Mouse (Mus musculus): ENCODE measurements around the gene Ppbp. TPM values are rescaled to one million over a fixed set of nuclear protein-coding genes. Genes with fewer than 3 reads are reported as not detected.

Gene Ppbp
- polyA plus RNA-seq (2014; fragmentation: Nextera tagmentation; extraction: Ambion mirVana), result 15.5 and 15.9 TPM in 2 replicates

DNA sequence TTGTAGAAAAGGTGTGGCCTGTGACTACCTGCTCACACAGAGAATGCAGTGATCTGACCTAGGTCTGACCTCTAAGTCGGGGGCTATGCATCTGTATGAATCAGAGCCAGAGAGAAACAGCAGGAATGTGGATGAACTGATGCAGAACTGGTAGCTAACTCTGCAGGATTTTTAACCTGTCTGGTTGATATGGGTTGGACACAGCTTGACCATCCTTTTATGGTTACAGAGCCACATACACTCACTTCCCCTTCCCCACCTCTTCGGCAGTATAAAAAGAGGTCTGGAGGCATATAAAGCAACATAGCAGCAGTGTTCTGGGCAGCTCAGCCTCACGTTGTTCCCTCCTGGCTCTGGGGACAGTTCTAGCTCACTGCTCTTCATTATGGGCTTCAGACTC is at the start of gene Ppbp:
TSS of gene Ppbp (plus strand) at position 301 of the 400 bp plus-strand sequence.
- Histone ChIP-seq H3K27me3 (ENCODE audit: control insufficient read depth, insufficient read depth, low read length) (no peaks in the 10 kb centered on the region), H3K36me3 (ENCODE audit: control insufficient read depth, insufficient read depth, low read length) (no peaks in the 10 kb centered on the region), H3K4me1 (replicated peaks; ENCODE audit: control insufficient read depth, insufficient read depth, low read length) (no peaks in the 10 kb centered on the region), H3K4me3 (ENCODE audit: low read depth, low read length) (no peak within 1 kb of the TSS), H3K4me2 (ENCODE audit: low read depth, low read length, severe bottlenecking) (no peak within 1 kb of the TSS), H3K9ac (ENCODE audit: low read length) (no peak within 1 kb of the TSS), H3K27ac (ENCODE audit: low read depth, low read length) (no peak within 1 kb of the TSS), H3K9me3 (ENCODE audit: control insufficient read depth, low read length) (no peaks in the 10 kb centered on the region)
- ATAC-seq (replicated peaks; ENCODE audit: low FRiP score), result no peak
- WGBS, result 75% methylated on average over 3 of the region's 3 CpGs
- no peak for DNase-seq (ENCODE audit: low spot score)

DNA sequence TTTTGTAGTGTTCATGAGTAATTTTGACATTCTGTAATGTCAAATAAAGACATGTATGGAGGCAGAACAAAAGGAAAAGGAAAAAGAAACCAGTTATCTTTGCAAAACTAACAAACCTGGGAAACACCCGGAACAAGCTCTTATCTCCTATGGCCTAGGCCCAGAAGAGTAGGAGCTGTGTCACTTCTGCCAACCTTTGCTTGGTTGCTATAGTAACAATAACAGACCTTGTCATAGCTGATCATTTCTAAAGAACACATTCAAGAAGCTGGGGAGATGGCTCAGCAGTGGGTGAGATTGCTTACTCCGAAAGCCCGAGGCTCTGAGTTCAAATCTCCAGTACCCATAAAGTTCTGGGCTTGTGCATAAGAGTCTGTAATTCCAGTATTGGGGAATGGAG is 45.7 kb upstream of the Ppbp start:
- Histone ChIP-seq H3K9ac (ENCODE audit: low read length) (no peak overlapping the region), H3K4me2 (ENCODE audit: low read depth, low read length, severe bottlenecking) (no peak overlapping the region), H3K4me3 (ENCODE audit: low read depth, low read length) (no peak overlapping the region), H3K27me3 (ENCODE audit: control insufficient read depth, insufficient read depth, low read length) (no peaks in the 10 kb centered on the region), H3K36me3 (ENCODE audit: control insufficient read depth, insufficient read depth, low read length) (no peaks in the 10 kb centered on the region), H3K4me1 (replicated peaks; ENCODE audit: control insufficient read depth, insufficient read depth, low read length) (no peaks in the 10 kb centered on the region), H3K9me3 (ENCODE audit: control insufficient read depth, low read length) (no peaks in the 10 kb centered on the region), H3K27ac (ENCODE audit: low read depth, low read length) (no peak overlapping the region)
- ATAC-seq (replicated peaks; ENCODE audit: low FRiP score), result no peak
- WGBS, result 99% methylated on average over 3 of the region's 3 CpGs
- DNase-seq (ENCODE audit: low spot score), result no peak

DNA sequence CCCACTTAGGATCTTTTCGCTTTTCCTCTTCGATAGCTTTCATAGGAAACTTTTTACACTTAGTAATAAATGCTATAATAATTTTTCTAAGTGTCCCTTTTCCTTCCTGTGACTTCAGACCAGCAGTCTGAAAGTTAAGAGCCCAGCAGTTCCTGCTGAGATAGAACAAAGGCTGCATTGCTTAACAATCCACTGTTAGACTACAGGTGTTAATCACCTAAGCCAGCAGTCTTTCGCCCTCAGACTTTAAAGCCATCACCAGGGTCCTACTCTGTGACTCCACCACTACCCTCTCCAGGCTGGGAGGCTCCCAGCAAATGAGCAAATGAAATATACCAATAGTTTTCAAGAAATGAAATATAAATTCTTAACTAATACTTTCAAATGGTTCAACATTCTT is 40.1 kb upstream of the Ppbp start:
- no peaks in the 10 kb centered on the region for H3K9me3 ChIP-seq (ENCODE audit: control insufficient read depth, low read length)
- no peak overlapping the region for H3K27ac ChIP-seq (ENCODE audit: low read depth, low read length)
- 76% methylated on average over 3 of the region's 3 CpGs for WGBS
- no peaks in the 10 kb centered on the region for H3K27me3 ChIP-seq (ENCODE audit: control insufficient read depth, insufficient read depth, low read length)
- H3K4me2 ChIP-seq (ENCODE audit: low read depth, low read length, severe bottlenecking), result no peak overlapping the region
- DNase-seq (ENCODE audit: low spot score), result no peak
- H3K4me1 ChIP-seq (replicated peaks; ENCODE audit: control insufficient read depth, insufficient read depth, low read length), result no peaks in the 10 kb centered on the region
- no peak overlapping the region for H3K4me3 ChIP-seq (ENCODE audit: low read depth, low read length)
- H3K36me3 ChIP-seq (ENCODE audit: control insufficient read depth, insufficient read depth, low read length), result no peaks in the 10 kb centered on the region
- ATAC-seq (replicated peaks; ENCODE audit: low FRiP score), result no peak
- H3K9ac ChIP-seq (ENCODE audit: low read length), result no peak overlapping the region

DNA sequence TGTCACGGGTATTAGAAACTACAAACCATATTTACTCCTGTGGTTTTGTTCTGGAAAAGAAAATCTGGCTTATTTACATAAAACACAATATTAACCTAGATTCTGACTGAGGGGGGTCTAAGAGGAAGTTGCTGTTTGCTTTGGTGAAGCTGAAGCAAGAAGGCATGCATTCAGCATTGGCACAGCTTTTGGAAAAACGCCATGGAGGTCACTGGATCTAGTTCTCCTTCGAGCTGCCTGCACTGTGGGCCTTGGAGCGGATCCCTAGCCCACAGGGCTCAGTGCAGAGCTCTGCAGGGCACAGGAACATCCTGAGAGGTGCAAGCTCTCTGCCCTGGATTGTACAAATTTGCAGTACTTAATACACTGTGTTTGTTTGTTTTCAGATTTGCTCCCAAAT is 36.8 kb upstream of the Ppbp start:
- H3K4me2 ChIP-seq (ENCODE audit: low read depth, low read length, severe bottlenecking), result no peak overlapping the region
- H3K9me3 ChIP-seq (ENCODE audit: control insufficient read depth, low read length), result no peaks in the 10 kb centered on the region
- H3K4me3 ChIP-seq (ENCODE audit: low read depth, low read length), result no peak overlapping the region
- H3K36me3 ChIP-seq (ENCODE audit: control insufficient read depth, insufficient read depth, low read length), result no peaks in the 10 kb centered on the region
- no peak overlapping the region for H3K9ac ChIP-seq (ENCODE audit: low read length)
- no peaks in the 10 kb centered on the region for H3K27me3 ChIP-seq (ENCODE audit: control insufficient read depth, insufficient read depth, low read length)
- no peaks in the 10 kb centered on the region for H3K4me1 ChIP-seq (replicated peaks; ENCODE audit: control insufficient read depth, insufficient read depth, low read length)
- WGBS, result 82% methylated on average over 4 of the region's 4 CpGs
- ATAC-seq (replicated peaks; ENCODE audit: low FRiP score) (no peak), DNase-seq (ENCODE audit: low spot score) (no peak)
- no peak overlapping the region for H3K27ac ChIP-seq (ENCODE audit: low read depth, low read length)

DNA sequence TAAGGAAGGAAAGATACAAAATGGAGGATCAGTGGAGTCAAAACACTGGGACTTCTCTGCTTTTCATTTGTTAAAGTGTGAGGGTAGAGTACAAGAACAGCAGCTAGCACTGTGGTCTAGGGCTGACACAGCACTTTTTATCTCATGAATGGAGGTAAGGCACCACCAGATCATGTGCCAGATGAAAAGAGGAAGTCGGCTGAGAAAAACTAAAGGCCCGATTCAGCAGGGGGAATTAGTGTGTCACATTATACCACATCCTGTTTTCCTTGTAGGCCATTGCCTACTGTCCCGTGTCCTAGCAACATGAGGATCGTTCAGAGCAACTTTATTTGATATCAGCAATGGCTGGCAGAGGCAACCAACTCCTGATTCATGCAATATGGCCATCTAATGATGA is 26.3 kb upstream of the Ppbp start:
- H3K27ac ChIP-seq (ENCODE audit: low read depth, low read length), result no peak overlapping the region
- 80% methylated on average over 4 of the region's 4 CpGs for WGBS
- H3K9me3 ChIP-seq (ENCODE audit: control insufficient read depth, low read length), result no peaks in the 10 kb centered on the region
- no peak for DNase-seq (ENCODE audit: low spot score)
- H3K9ac ChIP-seq (ENCODE audit: low read length), result no peak overlapping the region
- no peak overlapping the region for H3K4me2 ChIP-seq (ENCODE audit: low read depth, low read length, severe bottlenecking)
- H3K27me3 ChIP-seq (ENCODE audit: control insufficient read depth, insufficient read depth, low read length), result no peaks in the 10 kb centered on the region
- no peaks in the 10 kb centered on the region for H3K4me1 ChIP-seq (replicated peaks; ENCODE audit: control insufficient read depth, insufficient read depth, low read length)
- H3K4me3 ChIP-seq (ENCODE audit: low read depth, low read length), result no peak overlapping the region
- H3K36me3 ChIP-seq (ENCODE audit: control insufficient read depth, insufficient read depth, low read length), result no peaks in the 10 kb centered on the region
- no peak for ATAC-seq (replicated peaks; ENCODE audit: low FRiP score)

DNA sequence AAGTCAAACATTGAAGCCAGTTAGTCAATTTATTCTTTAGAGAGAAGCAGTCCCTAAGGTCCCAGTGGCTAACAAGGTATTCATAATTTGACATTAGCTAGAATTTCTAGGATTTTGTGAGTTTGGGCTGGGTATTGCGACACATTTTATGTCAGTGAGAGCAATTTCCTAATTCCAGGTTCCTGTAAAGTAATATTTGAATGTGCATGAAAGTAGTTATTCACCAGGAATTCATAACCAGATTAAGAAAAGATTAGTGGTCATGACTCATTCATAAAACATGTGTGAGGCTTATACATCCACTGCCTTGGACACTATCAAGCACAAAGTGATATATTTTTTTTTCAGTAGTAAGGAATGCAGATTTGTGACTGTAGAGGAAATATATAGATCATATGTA is 14.4 kb upstream of the Ppbp start:
- Histone ChIP-seq H3K4me1 (replicated peaks; ENCODE audit: control insufficient read depth, insufficient read depth, low read length) (0 out of 2 replicates have a peak, but pooled peaks cover 2% of the 10 kb centered on the region), H3K4me3 (ENCODE audit: low read depth, low read length) (no peak overlapping the region), H3K36me3 (ENCODE audit: control insufficient read depth, insufficient read depth, low read length) (no peaks in the 10 kb centered on the region), H3K9ac (ENCODE audit: low read length) (no peak overlapping the region), H3K9me3 (ENCODE audit: control insufficient read depth, low read length) (no peaks in the 10 kb centered on the region), H3K27ac (ENCODE audit: low read depth, low read length) (no peak overlapping the region), H3K27me3 (ENCODE audit: control insufficient read depth, insufficient read depth, low read length) (no peaks in the 10 kb centered on the region), H3K4me2 (ENCODE audit: low read depth, low read length, severe bottlenecking) (no peak overlapping the region)
- 91% methylated on average over 1 of the region's 1 CpGs for WGBS
- no peak for ATAC-seq (replicated peaks; ENCODE audit: low FRiP score)
- DNase-seq (ENCODE audit: low spot score), result no peak

DNA sequence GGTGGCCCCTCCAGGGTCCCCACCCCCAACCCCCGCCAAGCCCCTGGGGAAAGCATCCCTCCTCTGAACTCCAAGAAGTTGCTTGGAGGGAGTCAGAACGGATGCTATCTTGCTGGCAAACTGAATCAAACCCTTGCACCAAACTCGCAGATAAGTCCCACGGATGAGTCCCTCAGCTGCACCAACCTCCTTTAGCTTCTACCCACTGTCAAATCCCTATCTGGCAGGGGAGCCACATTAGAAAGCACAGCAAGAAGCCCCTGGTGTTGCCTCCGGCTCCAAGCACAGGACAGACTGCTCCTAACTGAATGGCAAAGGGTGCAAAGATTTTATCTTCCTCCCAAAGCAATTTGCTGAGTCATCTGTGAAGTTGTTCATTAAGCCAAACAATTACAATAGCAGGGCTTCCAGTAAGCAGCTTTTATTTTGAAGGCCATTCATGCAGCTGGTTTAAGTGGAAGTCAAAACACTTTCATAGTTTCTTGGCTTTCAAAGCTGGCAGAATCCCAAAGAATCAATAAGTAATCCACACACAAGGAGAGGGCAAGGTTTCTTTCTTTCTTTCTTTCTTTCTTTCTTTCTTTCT is 10.2 kb upstream of the Ppbp start:
- no peak overlapping the region for H3K9ac ChIP-seq (ENCODE audit: low read length)
- WGBS, result 35% methylated on average over 5 of the region's 5 CpGs
- ATAC-seq (replicated peaks; ENCODE audit: low FRiP score), result no peak
- H3K27ac ChIP-seq (ENCODE audit: low read depth, low read length), result no peak overlapping the region
- H3K4me1 ChIP-seq (replicated peaks; ENCODE audit: control insufficient read depth, insufficient read depth, low read length), result peaks cover 8% of the 10 kb centered on the region; the same call in 1 of the 2 replicates
- H3K4me2 ChIP-seq (ENCODE audit: low read depth, low read length, severe bottlenecking), result no peak overlapping the region
- no peak for DNase-seq (ENCODE audit: low spot score)
- H3K36me3 ChIP-seq (ENCODE audit: control insufficient read depth, insufficient read depth, low read length), result no peaks in the 10 kb centered on the region
- no peaks in the 10 kb centered on the region for H3K9me3 ChIP-seq (ENCODE audit: control insufficient read depth, low read length)
- H3K4me3 ChIP-seq (ENCODE audit: low read depth, low read length), result no peak overlapping the region
- H3K27me3 ChIP-seq (ENCODE audit: control insufficient read depth, insufficient read depth, low read length), result peaks cover 6% of the 10 kb centered on the region

DNA sequence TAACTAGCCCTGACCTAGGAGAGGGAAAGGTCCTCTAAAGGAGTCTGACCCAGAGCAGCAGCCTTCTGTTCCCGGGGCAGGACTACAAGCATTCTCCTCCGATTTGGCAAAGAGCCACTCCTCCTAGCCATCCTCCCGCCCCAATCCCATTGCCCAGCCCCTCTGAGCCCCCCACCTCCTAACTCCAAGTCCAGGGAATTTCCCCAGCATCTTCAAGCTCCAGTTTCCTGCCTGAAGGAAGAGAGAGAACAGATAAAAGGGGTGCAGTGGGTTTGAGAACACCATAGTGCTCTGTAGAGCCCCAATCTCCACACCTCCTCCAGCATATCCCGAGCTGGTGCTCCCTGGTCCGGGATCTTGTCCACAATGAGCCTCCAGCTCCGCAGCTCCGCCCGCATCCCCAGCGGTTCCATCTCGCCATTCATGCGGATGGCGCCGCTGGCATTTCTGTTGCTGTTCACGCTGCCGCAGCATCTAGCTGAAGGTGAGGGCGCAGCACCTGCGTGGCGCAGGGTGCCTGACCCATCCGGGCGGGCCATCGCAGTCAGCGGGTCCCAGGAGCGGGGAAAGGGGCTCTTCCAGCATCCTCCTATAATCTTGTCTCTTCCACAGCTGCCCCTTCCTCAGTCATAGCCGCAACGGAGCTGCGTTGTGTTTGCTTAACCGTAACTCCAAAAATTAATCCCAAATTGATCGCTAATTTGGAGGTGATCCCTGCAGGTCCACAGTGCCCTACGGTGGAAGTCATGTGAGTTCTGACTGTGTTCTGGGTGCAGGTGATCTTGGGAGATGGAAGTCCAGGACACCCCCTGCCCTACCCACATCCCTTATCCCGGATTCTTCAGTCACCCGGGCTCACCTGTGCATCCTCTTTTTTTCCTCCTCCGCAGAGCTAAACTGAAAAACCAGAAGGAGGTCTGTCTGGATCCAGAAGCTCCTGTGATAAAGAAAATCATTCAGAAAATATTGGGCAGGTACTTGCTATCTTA is 8.9 kb upstream of the Ppbp start, which contains the start of gene Cxcl5:
TSS of gene Cxcl5 (plus strand) at position 284 of the 989 bp plus-strand sequence.
- H3K27ac ChIP-seq (ENCODE audit: low read depth, low read length), result no peak within 1 kb of the TSS
- peak; percentile 65 for DNase-seq (ENCODE audit: low spot score)
- H3K4me1 ChIP-seq (replicated peaks; ENCODE audit: control insufficient read depth, insufficient read depth, low read length), result peaks cover 8% of the 10 kb centered on the region; the same call in 1 of the 2 replicates
- WGBS, result 2% methylated on average over 32 of the region's 32 CpGs
- peak within 1 kb of the TSS; percentile 32 for H3K4me3 ChIP-seq (ENCODE audit: low read depth, low read length)
- peak within 1 kb of the TSS; percentile 73 for H3K4me2 ChIP-seq (ENCODE audit: low read depth, low read length, severe bottlenecking)
- peak; percentile 37; the same call in 1 of the 2 replicates for ATAC-seq (replicated peaks; ENCODE audit: low FRiP score)
- H3K9me3 ChIP-seq (ENCODE audit: control insufficient read depth, low read length), result no peaks in the 10 kb centered on the region
- H3K27me3 ChIP-seq (ENCODE audit: control insufficient read depth, insufficient read depth, low read length), result peaks cover 6% of the 10 kb centered on the region
- H3K9ac ChIP-seq (ENCODE audit: low read length), result peak within 1 kb of the TSS; percentile 49
- H3K36me3 ChIP-seq (ENCODE audit: control insufficient read depth, insufficient read depth, low read length), result no peaks in the 10 kb centered on the region

All from forebrain, embryonic 11.5 days (tissue).